Mouse (Mus musculus) forebrain, embryonic 10.5 days (tissue): Measurements from ENCODE around the gene A930004D18Rik. TPM values are rescaled to one million over a fixed set of nuclear protein-coding genes. Genes with fewer than 3 reads are reported as not detected.

Source experiments
- DNase-seq: peaks from one replicate; pipeline ENCODE4 v3.0.0-alpha.2; 2017; ENCODE audit warnings: low spot score; ENCODE audit errors: extremely low spot score
- H3K27ac ChIP-seq: fragments of 300-500 bp; sonication (generic); 2 replicates; pipeline ENCODE4 v1.5.1; 2016; ENCODE audit warnings: mild to moderate bottlenecking
- H3K27me3 ChIP-seq: fragments of 300-500 bp; sonication (generic); 2 replicates; pipeline ENCODE4 v1.6.1; 2016; ENCODE audit warnings: mild to moderate bottlenecking; ENCODE audit not compliant: poor library complexity, severe bottlenecking
- H3K36me3 ChIP-seq: fragments of 300-500 bp; sonication (generic); replicated peaks from 2 replicates; pipeline ENCODE4 v1.6.1; 2016; ENCODE audit warnings: mild to moderate bottlenecking, moderate library complexity
- H3K4me1 ChIP-seq: fragments of 300-500 bp; sonication (generic); 2 replicates; pipeline ENCODE4 v1.6.1; 2016
- H3K4me3 ChIP-seq: fragments of 300-500 bp; sonication (generic); 2 replicates; pipeline ENCODE4 v1.5.1; 2016; ENCODE audit warnings: mild to moderate bottlenecking, moderate library complexity
- H3K9me3 ChIP-seq: fragments of 300-500 bp; sonication (generic); 2 replicates; pipeline ENCODE4 v1.6.1; 2016; ENCODE audit warnings: mild to moderate bottlenecking, moderate library complexity
- WGBS: fragments of 180-500 bp; shearing (Covaris S2); methylation state at CpG from one replicate; pipeline ENCODE4 v1.1.7; 2016; 5-methylcytosine and 5-hydroxymethylcytosine counted together
- polyA plus RNA-seq: library from polyadenylated mRNA; unstranded; fragments of >200 nt; fragmentation: Nextera tagmentation; extraction: Ambion mirVana; gene quantifications from 2 replicates; pipeline ENCODE4 v1.2.1, GENCODE M21; 2016

The A930004D18Rik gene
- polyA plus RNA-seq, 1 experiment from 2014 or later, result 17.9 TPM

DNA sequence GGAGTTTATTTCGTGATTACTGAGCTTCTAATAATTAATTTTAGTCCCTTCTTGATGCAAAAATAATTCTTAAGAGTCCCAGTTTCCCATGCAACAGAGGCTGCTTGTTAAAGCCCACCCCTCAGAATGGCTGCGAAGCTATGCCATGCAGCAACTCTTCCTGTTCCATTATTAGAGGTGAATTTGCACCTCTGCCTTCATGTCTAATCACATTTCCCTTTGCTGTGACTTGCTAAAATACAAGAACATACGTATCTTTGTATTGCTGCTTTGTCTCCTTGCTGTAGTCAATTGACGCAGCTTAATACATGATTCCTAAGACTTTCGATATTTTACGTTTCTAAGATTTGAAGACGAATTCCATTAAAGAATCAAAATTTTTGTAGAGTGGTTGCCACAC is 7.9 kb downstream of the A930004D18Rik start:
- WGBS, result 41% methylated on average over 7 of the region's 7 CpGs
- no peaks in the 10 kb centered on the region for H3K36me3 ChIP-seq
- peaks cover 95% of the 10 kb centered on the region for H3K4me1 ChIP-seq
- H3K27me3 ChIP-seq, result no peaks in the 10 kb centered on the region
- H3K27ac ChIP-seq, result peak overlapping the region; percentile 100
- DNase-seq, result no peak
- no peaks in the 10 kb centered on the region for H3K9me3 ChIP-seq
- H3K4me3 ChIP-seq, result peak overlapping the region; percentile 80

DNA sequence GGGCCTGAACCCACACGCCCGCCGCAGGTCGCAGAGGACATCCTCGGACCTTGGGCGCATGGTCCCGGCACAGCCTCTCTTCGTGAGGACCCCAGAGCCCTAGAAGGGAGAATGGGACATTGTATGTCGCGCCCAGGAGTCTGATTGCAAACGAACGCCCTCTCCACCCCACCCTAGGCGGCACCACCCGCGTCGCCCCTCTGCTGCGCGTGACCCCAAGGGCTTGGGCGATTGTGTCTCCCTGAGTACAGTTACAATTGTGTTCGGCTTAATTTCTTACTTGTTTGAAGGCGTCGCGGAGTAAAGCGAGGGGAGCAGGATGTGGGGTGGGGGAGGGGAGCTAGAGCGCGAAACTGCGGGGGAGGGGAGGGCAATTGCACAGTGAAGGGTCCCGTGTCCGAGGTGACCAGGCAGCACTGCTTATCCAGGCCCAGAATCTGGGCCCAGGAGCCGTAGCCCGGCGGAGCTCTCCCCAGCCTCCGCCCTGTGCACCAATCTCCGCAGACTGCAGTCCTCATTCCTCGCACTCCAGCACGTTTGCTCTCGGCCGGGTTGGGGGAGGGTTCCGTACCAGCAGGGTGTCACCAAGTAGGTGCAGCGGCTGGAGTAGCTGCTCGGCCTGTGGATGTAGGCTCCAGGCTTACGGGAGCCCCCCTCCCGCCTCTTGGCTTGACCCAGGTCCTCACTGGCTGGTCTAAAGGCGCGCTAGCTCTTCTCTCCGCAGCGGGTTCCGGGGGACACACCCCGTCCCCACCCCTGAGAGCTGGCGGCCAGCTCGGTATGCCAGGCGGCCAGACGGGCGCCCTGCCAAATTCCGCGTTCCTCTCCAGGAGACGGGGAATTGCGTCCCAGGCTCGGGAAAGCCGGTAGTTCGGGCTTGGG is 9.2 kb downstream of the A930004D18Rik start:
- Histone ChIP-seq H3K4me3 (peak overlapping the region; percentile 80), H3K4me1 (peaks cover 95% of the 10 kb centered on the region), H3K9me3 (no peaks in the 10 kb centered on the region), H3K36me3 (no peaks in the 10 kb centered on the region), H3K27me3 (no peaks in the 10 kb centered on the region), H3K27ac (peak overlapping the region; percentile 100)
- peak; percentile 83 for DNase-seq
- under 1% methylated on average over 61 of the region's 61 CpGs for WGBS

DNA sequence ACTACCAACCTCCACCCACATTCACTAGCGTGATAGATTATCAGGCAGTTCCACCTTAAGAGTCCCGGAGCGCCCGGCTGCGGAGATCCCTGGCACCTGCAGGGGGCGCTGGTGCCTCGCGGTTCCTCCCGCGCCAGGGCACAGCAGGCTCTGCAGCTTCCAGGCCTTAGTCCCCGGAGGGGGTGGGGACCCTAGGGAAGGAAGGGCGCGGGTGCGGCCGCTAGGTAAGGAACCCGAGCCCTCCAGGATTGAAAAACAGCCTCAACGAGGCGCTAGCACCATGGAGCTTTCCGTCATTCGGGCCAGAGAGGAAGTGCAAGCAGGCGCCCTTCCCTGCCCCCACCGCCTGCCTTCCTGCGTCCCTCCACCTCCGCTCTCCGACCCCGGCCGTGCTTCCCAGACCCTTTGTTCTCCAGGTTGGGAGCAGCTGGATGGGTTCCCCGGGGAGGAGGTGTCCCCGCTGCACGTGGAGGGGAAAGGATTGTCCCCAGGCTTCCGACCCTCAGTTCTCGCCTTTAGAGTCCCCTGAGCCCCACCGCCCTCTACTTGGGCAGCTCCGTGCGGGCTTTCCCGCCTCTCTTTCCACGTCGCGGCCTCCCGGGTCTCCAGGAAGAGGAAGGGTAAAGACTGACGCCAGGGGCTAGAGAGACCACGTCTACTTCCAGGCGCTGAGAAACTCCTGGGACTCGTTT is 9.9 kb downstream of the A930004D18Rik start:
- 0% methylated on average over 44 of the region's 44 CpGs for WGBS
- Histone ChIP-seq H3K27me3 (no peaks in the 10 kb centered on the region), H3K36me3 (no peaks in the 10 kb centered on the region), H3K9me3 (no peaks in the 10 kb centered on the region), H3K27ac (peak overlapping the region; percentile 100), H3K4me3 (peak overlapping the region; percentile 80), H3K4me1 (peaks cover 92% of the 10 kb centered on the region)
- peak; percentile 94 for DNase-seq

DNA sequence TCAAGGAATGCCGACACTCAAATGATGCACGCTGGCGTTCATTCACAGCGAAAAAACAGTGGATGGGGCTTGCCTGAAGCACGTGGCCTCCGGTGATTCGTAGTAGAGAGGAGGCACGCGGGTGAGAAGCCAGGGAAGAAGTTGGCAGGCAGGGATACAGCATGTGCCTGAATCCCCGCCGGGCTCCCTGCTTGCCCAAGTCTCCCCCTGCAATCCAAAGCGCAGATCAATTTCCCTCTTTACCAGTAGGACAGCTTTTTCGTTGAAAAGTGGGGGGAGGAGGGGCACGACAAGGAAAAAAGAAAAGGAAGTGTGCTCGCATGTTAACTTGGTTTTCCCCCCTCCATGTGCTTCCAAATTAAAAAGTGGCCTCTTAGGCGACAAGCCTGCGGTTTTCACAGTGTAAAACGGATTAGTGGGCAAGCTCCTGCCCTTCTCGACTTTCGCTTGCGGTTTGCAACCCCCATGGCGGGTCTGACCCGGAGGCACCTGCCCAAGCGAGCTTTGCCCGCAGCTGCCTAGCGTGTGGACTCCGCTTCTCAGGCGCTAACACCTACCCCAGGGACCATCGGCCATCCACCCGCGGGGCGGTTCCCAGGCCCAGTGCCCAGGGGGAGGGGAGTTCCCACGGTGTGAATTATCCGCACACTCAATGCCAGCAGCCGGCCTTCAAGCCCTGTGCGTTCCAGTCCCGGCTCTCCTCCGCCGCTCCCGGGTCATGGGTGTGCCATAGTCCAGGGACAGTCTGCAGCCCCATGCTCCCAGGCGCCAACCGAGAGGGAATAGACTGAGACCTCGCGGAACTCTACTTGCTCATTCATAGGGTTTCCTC is 11.2 kb downstream of the A930004D18Rik start:
- DNase-seq, result peak; percentile 76
- Histone ChIP-seq H3K27me3 (no peaks in the 10 kb centered on the region), H3K36me3 (no peaks in the 10 kb centered on the region; the same call in 1 of the 2 replicates), H3K4me3 (peak overlapping the region; percentile 80), H3K9me3 (no peaks in the 10 kb centered on the region), H3K27ac (peak overlapping the region; percentile 100), H3K4me1 (peaks cover 79% of the 10 kb centered on the region)
- under 1% methylated on average over 44 of the region's 44 CpGs for WGBS

DNA sequence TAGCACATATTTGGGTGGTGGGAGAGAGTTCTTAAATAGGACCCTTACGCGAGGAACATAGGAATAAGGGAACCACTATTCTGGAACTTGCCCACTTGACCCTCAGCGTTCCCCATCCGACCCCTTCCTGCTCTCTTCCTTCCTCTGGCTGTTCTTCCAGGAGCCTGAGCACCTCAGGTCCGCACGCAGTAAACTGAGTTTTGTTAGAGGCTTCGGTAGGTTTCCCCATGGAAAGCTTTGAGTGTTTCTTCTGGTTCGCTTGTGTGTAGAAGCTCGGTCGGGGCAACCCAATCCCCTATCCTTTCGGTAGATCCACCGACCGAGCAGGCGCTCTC is 11.8 kb downstream of the A930004D18Rik start:
- 1% methylated on average over 14 of the region's 14 CpGs for WGBS
- H3K27ac ChIP-seq, result peak overlapping the region; percentile 100
- peak overlapping the region; percentile 80 for H3K4me3 ChIP-seq
- peaks cover 74% of the 10 kb centered on the region for H3K4me1 ChIP-seq
- no peaks in the 10 kb centered on the region for H3K27me3 ChIP-seq
- no peak for DNase-seq
- H3K9me3 ChIP-seq, result no peaks in the 10 kb centered on the region
- H3K36me3 ChIP-seq, result no peaks in the 10 kb centered on the region; the same call in 1 of the 2 replicates

DNA sequence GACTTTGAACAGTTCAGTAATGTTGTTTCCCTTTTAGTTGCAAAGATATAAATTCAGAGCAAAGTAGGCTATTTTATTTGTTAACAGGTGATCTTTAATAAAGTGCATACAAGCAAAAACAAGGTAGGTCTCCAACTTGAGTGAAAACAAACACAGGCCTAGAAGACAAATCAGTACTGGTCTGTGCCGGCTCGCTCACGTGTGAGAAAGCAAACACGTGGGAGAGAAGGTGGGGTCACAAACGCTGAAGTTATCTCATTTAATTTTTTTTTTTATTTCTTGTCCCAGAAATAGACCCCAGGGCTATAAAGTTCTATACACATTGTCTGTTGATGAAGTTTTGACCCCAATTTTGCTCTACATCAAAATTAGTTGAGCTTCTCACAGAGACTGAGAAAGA is 12.4 kb downstream of the A930004D18Rik start:
- DNase-seq, result no peak
- no peaks in the 10 kb centered on the region for H3K27me3 ChIP-seq
- no peaks in the 10 kb centered on the region; the same call in 1 of the 2 replicates for H3K36me3 ChIP-seq
- H3K27ac ChIP-seq, result peak overlapping the region; percentile 100
- WGBS, result 25% methylated on average over 5 of the region's 5 CpGs
- H3K4me1 ChIP-seq, result peaks cover 68% of the 10 kb centered on the region
- H3K4me3 ChIP-seq, result peak overlapping the region; percentile 80
- no peaks in the 10 kb centered on the region for H3K9me3 ChIP-seq

DNA sequence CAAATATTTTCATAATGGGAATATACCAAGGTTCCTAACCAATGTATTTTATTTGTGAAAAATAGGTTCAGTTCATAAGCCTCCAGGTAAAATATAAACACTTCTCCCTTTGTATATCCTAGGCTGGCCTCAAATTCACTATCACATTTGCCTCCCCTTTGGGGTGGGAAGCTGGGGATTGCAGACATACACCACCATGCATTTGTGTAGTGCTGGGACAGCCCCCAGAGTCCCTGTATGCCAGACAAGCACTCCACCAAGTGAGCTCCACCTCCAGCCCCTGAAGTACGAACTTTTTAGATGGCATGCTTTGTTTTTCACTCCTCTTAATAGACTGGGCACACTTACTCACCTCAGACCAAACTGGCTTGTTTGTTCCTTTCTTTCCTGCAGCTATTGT is 14.7 kb downstream of the A930004D18Rik start:
- H3K9me3 ChIP-seq, result no peaks in the 10 kb centered on the region
- no peaks in the 10 kb centered on the region for H3K27me3 ChIP-seq
- H3K36me3 ChIP-seq, result no peaks in the 10 kb centered on the region; the same call in 1 of the 2 replicates
- H3K27ac ChIP-seq, result no peak overlapping the region
- DNase-seq, result no peak
- H3K4me1 ChIP-seq, result peaks cover 49% of the 10 kb centered on the region
- WGBS, result 60% methylated on average over 1 of the region's 1 CpGs
- H3K4me3 ChIP-seq, result no peak overlapping the region

DNA sequence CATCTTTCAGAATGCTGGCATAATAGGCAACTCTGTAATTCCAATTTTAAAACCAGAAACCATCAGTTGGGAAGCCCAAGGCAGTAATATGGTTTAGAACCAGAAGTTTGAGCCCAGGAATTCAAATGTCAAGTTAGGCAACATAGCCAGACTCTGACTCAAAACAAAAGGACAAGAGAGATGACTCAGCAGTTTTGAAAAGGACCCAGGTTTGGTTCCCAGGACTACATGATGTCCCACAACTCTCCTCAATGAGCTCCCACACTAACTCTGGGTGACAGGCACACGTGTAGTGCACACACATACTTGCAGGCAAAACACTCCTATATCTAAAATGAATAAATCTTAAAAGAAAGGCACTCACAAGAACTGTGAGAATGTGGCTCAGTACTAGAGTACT is 18.4 kb downstream of the A930004D18Rik start:
- DNase-seq, result no peak
- H3K9me3 ChIP-seq, result no peaks in the 10 kb centered on the region
- 78% methylated on average over 1 of the region's 1 CpGs for WGBS
- no peaks in the 10 kb centered on the region for H3K27me3 ChIP-seq
- peaks cover 12% of the 10 kb centered on the region for H3K4me1 ChIP-seq
- no peaks in the 10 kb centered on the region; the same call in 1 of the 2 replicates for H3K36me3 ChIP-seq
- no peak overlapping the region for H3K27ac ChIP-seq
- H3K4me3 ChIP-seq, result no peak overlapping the region

DNA sequence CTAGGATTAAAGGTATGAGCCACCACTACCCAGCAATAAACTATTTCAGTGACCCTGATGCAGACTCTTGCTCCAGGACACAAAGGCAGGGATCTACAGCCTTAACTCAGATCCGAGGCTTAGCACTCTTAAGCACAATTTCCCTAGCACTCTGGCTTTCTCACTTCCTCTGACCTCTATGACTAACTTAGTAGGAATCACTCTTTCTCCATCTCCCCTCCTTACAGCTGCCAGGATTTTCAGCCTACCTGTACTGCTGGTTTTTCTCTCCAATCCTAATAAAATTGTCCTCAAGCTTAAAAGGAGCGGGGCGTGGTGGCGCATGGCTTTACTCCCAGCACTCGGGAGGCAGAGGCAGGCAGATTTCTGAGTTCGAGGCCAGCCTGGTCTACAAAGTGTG is 20.2 kb downstream of the A930004D18Rik start:
- no peaks in the 10 kb centered on the region; the same call in 1 of the 2 replicates for H3K36me3 ChIP-seq
- H3K4me3 ChIP-seq, result no peak overlapping the region
- no peaks in the 10 kb centered on the region for H3K4me1 ChIP-seq
- no peaks in the 10 kb centered on the region for H3K27me3 ChIP-seq
- DNase-seq, result no peak
- no peaks in the 10 kb centered on the region for H3K9me3 ChIP-seq
- no peak overlapping the region for H3K27ac ChIP-seq
- 93% methylated on average over 6 of the region's 6 CpGs for WGBS

DNA sequence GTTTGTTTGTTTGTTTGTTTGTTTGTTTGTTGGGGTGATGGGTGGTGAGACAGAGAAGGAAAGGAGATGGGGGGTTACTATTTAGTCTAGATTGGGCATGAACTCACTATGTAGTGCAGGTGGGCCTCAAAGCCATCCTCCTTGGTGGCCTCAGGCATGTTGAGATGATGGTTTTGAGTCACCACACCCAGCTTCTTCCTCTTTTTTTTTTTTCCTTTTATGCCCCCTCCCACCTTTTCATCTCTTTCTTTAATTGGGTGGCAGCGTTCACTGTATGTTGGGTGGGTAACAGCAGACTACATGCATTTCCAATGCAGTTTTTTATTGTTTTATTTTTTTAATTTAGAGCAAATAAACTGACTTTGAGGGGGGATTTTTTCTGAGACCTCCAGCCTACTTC is 20.9 kb downstream of the A930004D18Rik start:
- DNase-seq, result no peak
- H3K4me1 ChIP-seq, result no peaks in the 10 kb centered on the region
- 97% methylated on average over 1 of the region's 1 CpGs for WGBS
- no peak overlapping the region for H3K4me3 ChIP-seq
- H3K27ac ChIP-seq, result no peak overlapping the region
- H3K36me3 ChIP-seq, result no peaks in the 10 kb centered on the region
- H3K27me3 ChIP-seq, result no peaks in the 10 kb centered on the region
- H3K9me3 ChIP-seq, result no peaks in the 10 kb centered on the region

DNA sequence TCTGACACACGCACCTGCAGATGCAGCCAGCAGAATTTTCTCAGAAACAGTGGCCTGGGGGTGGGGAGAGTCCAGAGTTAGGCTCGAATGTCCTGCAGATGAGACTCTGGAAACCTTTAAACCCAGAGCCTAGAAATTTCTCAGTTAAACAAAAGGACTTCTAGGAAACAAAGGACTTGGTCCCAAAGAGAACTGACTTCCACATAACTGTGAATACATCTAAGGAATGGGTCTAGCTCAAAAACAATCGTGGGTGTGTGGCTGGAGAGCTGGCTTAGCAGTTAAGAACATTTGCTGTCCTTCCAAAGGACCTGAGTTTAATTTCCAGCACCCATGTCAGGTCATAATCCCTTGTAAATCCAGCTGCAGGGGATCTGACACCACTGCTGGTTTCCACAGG is 22.0 kb downstream of the A930004D18Rik start:
- no peak overlapping the region for H3K27ac ChIP-seq
- 59% methylated on average over 3 of the region's 3 CpGs for WGBS
- no peak overlapping the region for H3K4me3 ChIP-seq
- H3K36me3 ChIP-seq, result no peaks in the 10 kb centered on the region
- no peak for DNase-seq
- H3K27me3 ChIP-seq, result no peaks in the 10 kb centered on the region
- H3K9me3 ChIP-seq, result no peaks in the 10 kb centered on the region
- H3K4me1 ChIP-seq, result no peaks in the 10 kb centered on the region

DNA sequence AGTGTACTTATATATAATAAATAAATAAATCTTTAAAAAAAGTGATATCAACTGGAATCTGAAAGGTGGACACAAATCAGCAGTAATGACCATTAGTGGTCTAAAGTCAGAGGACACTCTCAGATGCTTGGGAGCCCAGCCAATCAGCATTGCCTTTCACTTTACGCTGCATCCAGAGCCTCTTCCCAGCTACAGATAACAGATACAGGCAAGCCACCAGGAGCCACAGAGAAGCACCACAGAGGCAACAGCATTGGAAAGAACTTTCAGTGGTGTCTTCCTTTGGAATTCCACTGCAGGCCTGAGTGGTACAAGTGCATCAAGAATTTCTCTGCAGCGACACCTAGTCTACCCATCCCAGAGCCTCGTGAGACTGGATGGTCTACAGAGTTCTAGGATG is 24.7 kb downstream of the A930004D18Rik start:
- Histone ChIP-seq H3K9me3 (no peaks in the 10 kb centered on the region), H3K27ac (no peak overlapping the region), H3K4me3 (no peak overlapping the region), H3K36me3 (no peaks in the 10 kb centered on the region), H3K27me3 (no peaks in the 10 kb centered on the region), H3K4me1 (no peaks in the 10 kb centered on the region)
- 92% methylated on average over 3 of the region's 3 CpGs for WGBS
- DNase-seq, result no peak
